Mouse (Mus musculus): ENCODE data around the gene 4932438H23Rik. TPM values are rescaled to one million over a fixed set of nuclear protein-coding genes. Genes with fewer than 3 reads are reported as not detected.

Gene 4932438H23Rik
- polyA plus RNA-seq, 1 experiment from 2014 or later: 0.13 TPM

GRCm38 (mm10) chr16:91128431-91128830 is 33.5 kb upstream of the 4932438H23Rik start:
- H3K27me3 ChIP-seq (ENCODE audit: control insufficient read depth, insufficient read depth, low read depth, low read length): peaks cover 4% of the 10 kb centered on the region; the same call in 1 of the 2 replicates
- 76% methylated on average over 4 of the region's 4 CpGs for WGBS

GRCm38 (mm10) chr16:91126734-91127524 is 32.0 kb upstream of the 4932438H23Rik start:
- no peaks in the 10 kb centered on the region for H3K4me1 ChIP-seq (replicated peaks; ENCODE audit: control insufficient read depth, insufficient read depth, low read length)
- no peak for ATAC-seq (ENCODE audit: low read depth)
- H3K9me3 ChIP-seq (ENCODE audit: control insufficient read depth, low read length): no peaks in the 10 kb centered on the region
- H3K4me2 ChIP-seq (ENCODE audit: low read depth, low read length): no peak overlapping the region
- 73% methylated on average over 8 of the region's 8 CpGs for WGBS
- H3K4me3 ChIP-seq (ENCODE audit: low read length): no peak overlapping the region
- H3K27me3 ChIP-seq (ENCODE audit: control insufficient read depth, insufficient read depth, low read depth, low read length): peaks cover 4% of the 10 kb centered on the region; the same call in 1 of the 2 replicates
- H3K36me3 ChIP-seq (ENCODE audit: control insufficient read depth, insufficient read depth, low read length): no peaks in the 10 kb centered on the region
- H3K27ac ChIP-seq (ENCODE audit: low read length): no peak overlapping the region
- no peak overlapping the region for H3K9ac ChIP-seq (ENCODE audit: low read length)

More at GRCm38 (mm10) chr16:91128431-91128830, 33.5 kb upstream of the 4932438H23Rik start:
- ATAC-seq (ENCODE audit: low read depth): no peak
- Histone ChIP-seq H3K4me2 (ENCODE audit: low read depth, low read length) (no peak overlapping the region), H3K9ac (ENCODE audit: low read length) (no peak overlapping the region), H3K9me3 (ENCODE audit: control insufficient read depth, low read length) (no peaks in the 10 kb centered on the region), H3K27ac (ENCODE audit: low read length) (no peak overlapping the region), H3K36me3 (ENCODE audit: control insufficient read depth, insufficient read depth, low read length) (no peaks in the 10 kb centered on the region), H3K4me1 (replicated peaks; ENCODE audit: control insufficient read depth, insufficient read depth, low read length) (no peaks in the 10 kb centered on the region), H3K4me3 (ENCODE audit: low read length) (no peak overlapping the region)

- H3K27me3 ChIP-seq (ENCODE audit: control insufficient read depth, insufficient read depth, low read depth, low read length): peaks cover 4% of the 10 kb centered on the region; the same call in 1 of the 2 replicates
- no peak for ATAC-seq (ENCODE audit: low read depth)
- no peaks in the 10 kb centered on the region for H3K36me3 ChIP-seq (ENCODE audit: control insufficient read depth, insufficient read depth, low read length)
- no peak overlapping the region for H3K27ac ChIP-seq (ENCODE audit: low read length)
- no peak overlapping the region for H3K4me3 ChIP-seq (ENCODE audit: low read length)
- no peaks in the 10 kb centered on the region for H3K9me3 ChIP-seq (ENCODE audit: control insufficient read depth, low read length)
- no peak overlapping the region for H3K4me2 ChIP-seq (ENCODE audit: low read depth, low read length)
- no peaks in the 10 kb centered on the region for H3K4me1 ChIP-seq (replicated peaks; ENCODE audit: control insufficient read depth, insufficient read depth, low read length)
- 62% methylated on average over 3 of the region's 3 CpGs for WGBS
- H3K9ac ChIP-seq (ENCODE audit: low read length): no peak overlapping the region
Measured at GRCm38 (mm10) chr16:91124256-91124655, 29.3 kb upstream of the 4932438H23Rik start.

GRCm38 (mm10) chr16:91123821-91124220 is 28.9 kb upstream of the 4932438H23Rik start:
- Histone ChIP-seq H3K36me3 (ENCODE audit: control insufficient read depth, insufficient read depth, low read length) (no peaks in the 10 kb centered on the region), H3K4me3 (ENCODE audit: low read length) (no peak overlapping the region), H3K27ac (ENCODE audit: low read length) (no peak overlapping the region), H3K27me3 (ENCODE audit: control insufficient read depth, insufficient read depth, low read depth, low read length) (peaks cover 4% of the 10 kb centered on the region; the same call in 1 of the 2 replicates), H3K4me2 (ENCODE audit: low read depth, low read length) (no peak overlapping the region), H3K4me1 (replicated peaks; ENCODE audit: control insufficient read depth, insufficient read depth, low read length) (no peaks in the 10 kb centered on the region), H3K9me3 (ENCODE audit: control insufficient read depth, low read length) (no peaks in the 10 kb centered on the region), H3K9ac (ENCODE audit: low read length) (no peak overlapping the region)
- ATAC-seq (ENCODE audit: low read depth): no peak
- 71% methylated on average over 1 of the region's 1 CpGs for WGBS

- Histone ChIP-seq H3K4me3 (ENCODE audit: low read length) (no peak overlapping the region), H3K36me3 (ENCODE audit: control insufficient read depth, insufficient read depth, low read length) (no peaks in the 10 kb centered on the region), H3K9ac (ENCODE audit: low read length) (no peak overlapping the region), H3K27me3 (ENCODE audit: control insufficient read depth, insufficient read depth, low read depth, low read length) (peaks cover 1% of the 10 kb centered on the region; the same call in 1 of the 2 replicates), H3K4me2 (ENCODE audit: low read depth, low read length) (no peak overlapping the region), H3K4me1 (replicated peaks; ENCODE audit: control insufficient read depth, insufficient read depth, low read length) (no peaks in the 10 kb centered on the region), H3K9me3 (ENCODE audit: control insufficient read depth, low read length) (no peaks in the 10 kb centered on the region), H3K27ac (ENCODE audit: low read length) (no peak overlapping the region)
- WGBS: 80% methylated on average over 6 of the region's 6 CpGs
- no peak for ATAC-seq (ENCODE audit: low read depth)
Measured at GRCm38 (mm10) chr16:91119879-91120278, 25.0 kb upstream of the 4932438H23Rik start.

- no peak overlapping the region for H3K4me2 ChIP-seq (ENCODE audit: low read depth, low read length)
- H3K4me1 ChIP-seq (replicated peaks; ENCODE audit: control insufficient read depth, insufficient read depth, low read length): no peaks in the 10 kb centered on the region
- no peaks in the 10 kb centered on the region for H3K36me3 ChIP-seq (ENCODE audit: control insufficient read depth, insufficient read depth, low read length)
- WGBS: 60% methylated on average over 7 of the region's 7 CpGs
- no peak overlapping the region for H3K27ac ChIP-seq (ENCODE audit: low read length)
- no peak overlapping the region for H3K4me3 ChIP-seq (ENCODE audit: low read length)
- H3K27me3 ChIP-seq (ENCODE audit: control insufficient read depth, insufficient read depth, low read depth, low read length): no peaks in the 10 kb centered on the region
- H3K9me3 ChIP-seq (ENCODE audit: control insufficient read depth, low read length): no peaks in the 10 kb centered on the region
- H3K9ac ChIP-seq (ENCODE audit: low read length): no peak overlapping the region
- ATAC-seq (ENCODE audit: low read depth): no peak
Measured at GRCm38 (mm10) chr16:91116696-91117095, 21.8 kb upstream of the 4932438H23Rik start.

- Histone ChIP-seq H3K4me1 (replicated peaks; ENCODE audit: control insufficient read depth, insufficient read depth, low read length) (no peaks in the 10 kb centered on the region), H3K4me3 (ENCODE audit: low read length) (no peak overlapping the region), H3K4me2 (ENCODE audit: low read depth, low read length) (no peak overlapping the region), H3K27me3 (ENCODE audit: control insufficient read depth, insufficient read depth, low read depth, low read length) (no peaks in the 10 kb centered on the region), H3K9me3 (ENCODE audit: control insufficient read depth, low read length) (no peaks in the 10 kb centered on the region), H3K27ac (ENCODE audit: low read length) (no peak overlapping the region), H3K9ac (ENCODE audit: low read length) (no peak overlapping the region), H3K36me3 (ENCODE audit: control insufficient read depth, insufficient read depth, low read length) (no peaks in the 10 kb centered on the region)
- 76% methylated on average over 4 of the region's 4 CpGs for WGBS
- no peak for ATAC-seq (ENCODE audit: low read depth)
Measured at GRCm38 (mm10) chr16:91116006-91116405, 21.1 kb upstream of the 4932438H23Rik start.

- Histone ChIP-seq H3K4me1 (replicated peaks; ENCODE audit: control insufficient read depth, insufficient read depth, low read length) (no peaks in the 10 kb centered on the region), H3K36me3 (ENCODE audit: control insufficient read depth, insufficient read depth, low read length) (no peaks in the 10 kb centered on the region), H3K27ac (ENCODE audit: low read length) (no peak overlapping the region), H3K4me3 (ENCODE audit: low read length) (no peak overlapping the region), H3K9me3 (ENCODE audit: control insufficient read depth, low read length) (0 out of 2 replicates have a peak, but pooled peaks cover 2% of the 10 kb centered on the region), H3K9ac (ENCODE audit: low read length) (no peak overlapping the region), H3K27me3 (ENCODE audit: control insufficient read depth, insufficient read depth, low read depth, low read length) (no peaks in the 10 kb centered on the region), H3K4me2 (ENCODE audit: low read depth, low read length) (no peak overlapping the region)
- ATAC-seq (ENCODE audit: low read depth): no peak
- 35% methylated on average over 11 of the region's 11 CpGs for WGBS
Measured at GRCm38 (mm10) chr16:91110999-91111535, 16.1 kb upstream of the 4932438H23Rik start.

- no peaks in the 10 kb centered on the region for H3K4me1 ChIP-seq (replicated peaks; ENCODE audit: control insufficient read depth, insufficient read depth, low read length)
- H3K4me2 ChIP-seq (ENCODE audit: low read depth, low read length): no peak overlapping the region
- no peaks in the 10 kb centered on the region for H3K36me3 ChIP-seq (ENCODE audit: control insufficient read depth, insufficient read depth, low read length)
- H3K9me3 ChIP-seq (ENCODE audit: control insufficient read depth, low read length): 0 out of 2 replicates have a peak, but pooled peaks cover 2% of the 10 kb centered on the region
- no peak for ATAC-seq (ENCODE audit: low read depth)
- H3K9ac ChIP-seq (ENCODE audit: low read length): no peak overlapping the region
- 82% methylated on average over 9 of the region's 11 CpGs for whole genome bisulfite sequencing
- H3K27me3 ChIP-seq (ENCODE audit: control insufficient read depth, insufficient read depth, low read depth, low read length): peaks cover 8% of the 10 kb centered on the region; the same call in 1 of the 2 replicates
- H3K4me3 ChIP-seq (ENCODE audit: low read length): no peak overlapping the region
- H3K27ac ChIP-seq (ENCODE audit: low read length): no peak overlapping the region
Measured at GRCm38 (mm10) chr16:91107608-91108007, 12.7 kb upstream of the 4932438H23Rik start.

All from lung, embryonic 16.5 days (tissue).